Mouse (Mus musculus) heart, adult 8-10 months (tissue): Measurements from ENCODE around the gene Nms. TPM values are rescaled to one million over a fixed set of nuclear protein-coding genes. Genes with fewer than 3 reads are reported as not detected.

Experiments
- DNase-seq: peaks from one replicate; pipeline ENCODE4 v3.0.0; 2022; ENCODE audit warnings: low spot score
- total RNA-seq, 4 experiments: library from RNA; stranded (reverse); gene quantifications; 2 replicates each; pipeline ENCODE4 v1.2.4; 2022

Gene Nms
- total RNA-seq = not detected

DNA sequence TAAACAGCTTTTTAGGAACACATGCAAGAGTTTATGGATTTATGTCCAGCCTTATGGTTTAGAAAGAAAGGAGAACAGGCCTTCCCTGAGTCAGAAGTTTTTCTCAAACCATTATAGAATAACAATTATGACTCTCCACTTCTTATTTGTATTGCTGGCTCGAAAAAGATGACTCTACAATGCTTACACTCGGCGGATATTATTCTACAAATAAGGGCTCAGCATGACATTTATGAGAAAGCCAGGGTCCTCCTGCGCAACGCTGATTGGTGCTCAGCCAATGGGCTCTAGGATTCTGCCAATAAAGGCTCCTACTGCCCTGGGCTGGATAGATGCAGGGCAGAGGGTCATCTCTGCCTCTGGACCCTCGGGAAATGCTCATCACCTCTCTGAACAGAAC, at the start of gene Nms:
Gene Nms, plus strand, starts transcription at position 301 of the 400 bp plus-strand sequence.
- DNase-seq = no peak

DNA sequence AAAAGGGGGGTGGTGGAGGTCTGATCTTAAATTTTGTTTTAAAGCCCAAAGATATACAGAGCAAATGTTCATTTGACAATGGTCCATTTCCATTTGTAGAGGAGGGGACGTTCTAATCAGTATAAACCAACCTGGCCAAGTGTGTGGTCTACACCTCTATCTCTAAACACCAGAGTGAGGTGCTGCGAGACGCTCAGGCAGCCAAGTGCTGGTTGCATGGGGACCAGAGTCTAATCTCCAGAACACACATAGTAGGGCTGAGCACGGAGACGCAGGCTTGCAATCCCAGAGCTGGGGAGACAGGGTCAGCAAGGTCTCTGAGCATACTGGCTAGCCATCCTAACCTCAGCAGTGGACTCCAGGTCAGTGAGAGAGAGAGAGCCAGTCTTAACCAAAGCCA, 47.5 kb upstream of the Nms start:
- DNase-seq = no peak

DNA sequence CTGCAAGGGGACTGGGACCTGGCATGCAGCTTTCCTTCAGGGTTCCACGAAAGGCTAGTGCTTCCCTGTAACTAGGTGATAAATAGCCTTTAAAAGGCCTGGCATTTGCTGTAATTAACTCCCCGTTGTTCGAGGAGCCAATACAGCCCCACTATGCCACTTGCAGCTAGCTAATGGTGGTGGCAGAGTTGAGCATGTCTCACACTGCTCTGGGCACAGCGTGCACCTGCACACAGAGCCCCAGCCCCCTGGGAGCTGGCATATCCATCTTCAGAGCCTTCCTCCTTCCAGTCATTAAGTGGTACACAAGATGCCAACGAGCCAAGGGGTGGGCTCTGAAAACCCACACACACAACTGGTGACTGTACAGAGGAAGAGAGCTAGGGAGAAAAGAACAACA, 45.9 kb upstream of the Nms start:
- no peak for DNase-seq

DNA sequence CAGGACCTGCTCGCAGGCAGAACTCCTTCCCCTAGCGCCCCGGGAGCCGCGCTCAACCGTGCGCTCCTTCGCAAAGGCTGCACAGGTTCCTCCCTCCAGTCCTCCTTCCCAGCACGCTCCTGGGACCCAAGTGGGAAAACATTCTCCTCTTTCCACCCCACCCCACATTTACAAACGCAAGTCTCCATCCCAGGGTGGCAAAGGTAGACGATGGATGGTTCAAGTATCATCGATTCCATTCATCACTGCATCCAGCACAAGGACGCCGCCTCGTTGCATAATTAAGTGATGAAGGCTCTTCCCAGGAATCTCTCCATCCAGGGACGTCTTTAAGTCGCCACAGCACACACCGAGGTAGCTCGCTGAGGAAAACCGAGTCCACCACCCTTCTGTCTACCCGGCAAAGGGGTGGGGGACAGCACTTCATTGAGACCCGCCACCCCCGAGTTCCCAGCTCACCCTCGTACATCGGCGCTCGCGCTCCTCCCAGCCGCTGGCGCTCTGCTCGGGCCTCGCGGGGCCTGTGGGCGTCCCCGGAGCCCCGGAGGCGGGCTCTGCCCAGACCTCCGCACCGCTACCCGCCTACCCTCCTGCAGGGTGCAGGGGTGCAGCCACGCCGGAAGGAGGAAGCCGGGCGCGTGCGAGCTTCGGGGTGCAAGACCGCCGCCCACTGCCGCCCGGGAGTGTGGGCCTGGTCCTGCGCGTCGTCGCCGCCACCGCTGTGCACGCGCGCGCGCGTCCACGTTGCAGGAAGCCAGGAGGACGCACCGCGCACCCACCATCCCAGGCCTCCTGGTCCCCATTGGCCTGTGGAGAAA, 41.3 kb upstream of the Nms start, which contains the start of gene Chst10:
Gene Chst10, minus strand, starts transcription at position 731 of the 818 bp plus-strand sequence.
- DNase-seq = peak; percentile 6

DNA sequence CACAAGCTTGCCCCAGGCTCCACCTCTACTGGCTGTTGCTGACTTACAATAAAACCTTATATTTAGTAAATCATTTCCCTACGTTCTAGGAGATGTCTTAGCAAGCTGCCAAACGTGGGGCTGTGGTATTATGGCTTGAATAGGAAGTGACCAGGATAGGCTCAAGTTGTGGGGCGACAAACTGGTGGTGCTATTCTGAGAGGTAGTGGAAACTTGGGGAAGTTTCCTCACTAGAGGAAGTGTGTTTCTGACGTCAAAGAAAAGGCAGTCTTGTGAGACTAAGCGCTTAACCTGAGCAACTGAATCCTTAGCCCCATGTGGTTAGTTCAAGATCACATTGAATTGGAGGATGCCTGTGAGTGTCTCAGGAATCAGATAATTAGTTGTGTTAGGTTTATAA, 36.4 kb upstream of the Nms start:
- DNase-seq = no peak

DNA sequence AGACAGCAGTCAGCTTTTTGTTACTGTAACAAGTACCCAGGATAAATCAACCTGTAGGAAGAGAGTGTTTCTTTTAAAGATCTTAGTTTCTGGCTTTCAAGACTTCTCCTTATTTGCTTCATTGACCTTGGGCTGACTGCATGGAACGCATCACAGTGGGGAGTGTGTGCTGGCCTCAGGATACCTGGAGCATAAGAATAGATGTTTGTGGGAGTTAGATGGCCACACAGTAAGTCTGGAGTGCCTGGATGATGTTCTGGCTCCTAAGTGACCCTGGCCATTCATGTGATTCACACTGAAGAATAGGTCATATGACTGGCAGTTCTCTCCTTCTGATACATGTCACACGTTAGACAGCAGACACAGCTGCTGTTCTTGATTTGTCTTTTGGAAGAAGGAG, 35.0 kb upstream of the Nms start:
- no peak for DNase-seq

DNA sequence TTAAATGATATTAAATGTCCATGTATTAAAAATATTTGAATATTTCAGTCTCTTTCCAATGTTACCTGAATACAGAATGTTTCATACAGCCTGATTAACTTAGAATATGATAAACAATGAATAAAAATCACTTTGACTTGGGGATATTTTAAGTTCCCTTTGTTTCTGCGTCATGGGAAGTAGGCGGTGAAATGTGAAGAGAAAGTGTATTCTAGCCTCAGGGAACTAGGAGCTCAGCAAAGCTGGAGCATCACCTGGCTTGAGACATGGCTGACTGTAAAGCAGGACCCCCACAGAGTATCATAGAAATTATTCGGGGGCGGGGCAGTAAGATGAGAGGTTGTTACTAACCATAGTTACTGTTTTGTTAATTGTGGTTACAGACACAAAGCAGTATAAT, 10.0 kb upstream of the Nms start:
- DNase-seq = no peak

DNA sequence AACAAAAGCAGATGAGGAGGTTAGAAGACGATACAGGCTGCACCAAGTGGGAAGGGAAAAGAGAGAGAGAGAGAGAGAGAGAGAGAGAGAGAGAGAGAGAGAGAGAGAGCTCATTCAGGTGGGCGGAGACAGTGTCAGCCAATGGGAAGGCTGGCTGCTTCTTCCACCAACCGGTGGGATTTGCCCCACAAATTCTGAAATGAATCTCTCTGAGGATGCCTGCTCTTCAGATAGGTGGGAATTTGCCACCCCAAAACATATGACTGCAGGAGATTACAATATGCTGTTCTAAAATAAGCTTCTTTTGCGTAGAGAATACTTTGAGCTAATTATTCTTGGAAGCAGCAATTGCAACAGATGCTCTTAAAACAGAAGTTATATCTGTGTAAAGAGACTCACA, 9.5 kb upstream of the Nms start:
- no peak for DNase-seq

DNA sequence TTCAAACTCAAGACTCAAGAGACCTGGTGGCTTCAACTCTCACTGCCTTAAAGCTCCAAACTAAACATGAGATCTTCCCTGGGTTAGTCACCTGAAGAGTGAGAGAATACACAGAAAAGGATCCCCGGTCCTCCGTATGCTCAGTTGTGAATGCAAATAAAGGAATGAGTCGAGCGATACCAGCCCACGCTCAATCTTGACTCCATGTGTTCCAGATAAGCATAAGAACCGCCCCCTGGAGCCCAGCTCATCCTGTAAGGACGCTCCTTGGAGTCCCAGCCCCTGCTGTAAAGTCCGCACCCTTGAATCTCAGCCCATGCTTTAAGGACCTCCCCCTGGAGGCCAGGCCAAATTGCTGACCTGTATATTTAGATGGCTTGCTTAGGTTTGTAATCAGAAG, 8.2 kb upstream of the Nms start:
- no peak for DNase-seq

DNA sequence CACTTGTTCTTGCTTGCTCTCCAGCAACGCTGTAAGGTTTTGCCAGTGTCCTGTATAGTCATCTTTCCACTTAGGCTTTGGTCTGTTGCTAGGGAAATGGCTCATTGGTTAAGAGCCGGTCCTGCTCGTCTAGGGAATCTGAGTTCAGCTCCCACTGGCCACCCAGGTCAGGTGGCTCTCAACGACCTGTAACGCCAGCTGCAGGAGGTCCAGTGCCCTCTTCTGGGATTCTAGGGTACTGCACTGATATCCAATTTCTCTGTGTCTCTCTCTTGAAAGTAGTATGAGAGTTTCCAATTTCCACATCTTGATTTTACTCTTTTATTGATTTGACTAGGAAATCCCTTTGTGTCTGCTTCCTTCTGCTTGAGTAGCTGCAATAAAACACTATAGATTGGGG, 4.3 kb upstream of the Nms start:
- DNase-seq = no peak

DNA sequence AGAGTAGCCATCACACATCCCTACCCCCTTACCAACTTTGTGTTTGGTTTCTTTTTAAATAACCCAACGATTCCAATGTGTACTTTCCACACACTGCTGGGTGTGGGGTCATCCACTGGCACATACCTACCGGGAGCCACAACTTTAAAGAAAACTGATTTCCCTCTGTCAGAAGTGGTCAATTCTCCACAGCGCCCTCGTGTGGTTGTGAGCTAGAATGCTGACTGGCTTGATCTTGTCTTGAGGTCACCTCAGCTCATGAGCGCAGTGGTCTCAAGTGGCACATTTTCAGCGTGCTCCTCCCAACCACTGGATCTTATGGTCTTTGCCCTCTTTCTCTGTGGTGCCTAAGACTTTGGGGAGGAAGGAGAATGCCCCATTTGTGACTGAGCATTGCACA, 2.2 kb upstream of the Nms start:
- no peak for DNase-seq

DNA sequence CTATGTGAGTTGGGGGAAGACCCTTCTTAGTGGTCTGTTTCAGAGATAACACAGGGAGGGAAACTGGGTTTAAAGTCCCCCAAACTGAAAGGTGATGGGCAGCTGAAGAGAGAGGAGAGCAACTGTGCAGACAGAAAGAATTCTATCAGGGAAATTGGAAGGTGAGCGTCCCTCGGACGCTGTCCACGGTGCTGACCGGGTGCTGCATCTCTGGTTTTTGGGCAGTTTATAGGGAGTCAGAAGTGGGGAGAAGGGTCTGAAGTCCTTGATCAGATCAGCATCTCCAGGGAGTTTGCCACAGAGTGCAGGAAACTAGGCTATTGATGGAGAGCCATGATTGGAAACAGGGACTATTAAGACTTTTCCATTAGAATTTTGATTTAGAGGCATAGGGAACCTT, 659 bp downstream of the Nms start:
- no peak for DNase-seq

DNA sequence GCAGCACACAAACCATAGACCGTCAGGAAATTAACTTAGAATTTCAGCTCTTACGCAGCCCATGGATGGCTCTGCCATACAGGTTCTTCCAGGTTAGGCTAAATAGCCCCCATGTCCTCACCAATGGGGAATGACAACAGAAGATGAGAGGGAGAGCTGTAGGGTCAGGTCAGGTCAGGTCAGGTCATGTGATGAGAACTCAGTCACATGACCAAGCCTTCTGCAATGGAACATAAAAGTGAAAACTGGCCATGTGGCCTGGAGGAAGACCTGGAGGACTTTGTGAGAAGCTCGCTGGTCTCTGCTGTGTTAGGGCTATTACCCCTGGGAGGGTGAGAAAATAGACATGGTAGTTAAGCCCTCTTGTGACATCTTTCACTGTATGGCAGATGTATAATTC, 17.5 kb downstream of the Nms start:
- DNase-seq = no peak

DNA sequence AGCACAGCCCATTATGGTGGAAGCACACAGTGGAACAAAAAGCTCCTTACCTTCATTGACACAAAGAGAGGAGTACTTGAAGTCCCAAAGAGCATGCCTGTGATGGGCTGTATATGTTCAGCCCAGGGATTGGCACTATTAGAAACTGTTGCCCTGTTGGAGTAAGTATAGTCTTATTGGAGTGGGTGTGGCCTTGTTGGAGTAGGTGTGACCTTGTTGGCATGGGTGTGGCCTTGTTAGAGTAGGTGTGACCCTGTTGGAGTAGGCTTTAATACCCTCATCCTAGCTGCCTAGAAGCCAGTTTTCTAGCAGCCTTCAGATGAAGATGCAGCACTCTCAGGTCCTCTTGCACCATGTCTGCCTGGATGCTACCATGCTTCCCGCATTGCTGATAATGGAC, 30.2 kb downstream of the Nms start:
- no peak for DNase-seq

DNA sequence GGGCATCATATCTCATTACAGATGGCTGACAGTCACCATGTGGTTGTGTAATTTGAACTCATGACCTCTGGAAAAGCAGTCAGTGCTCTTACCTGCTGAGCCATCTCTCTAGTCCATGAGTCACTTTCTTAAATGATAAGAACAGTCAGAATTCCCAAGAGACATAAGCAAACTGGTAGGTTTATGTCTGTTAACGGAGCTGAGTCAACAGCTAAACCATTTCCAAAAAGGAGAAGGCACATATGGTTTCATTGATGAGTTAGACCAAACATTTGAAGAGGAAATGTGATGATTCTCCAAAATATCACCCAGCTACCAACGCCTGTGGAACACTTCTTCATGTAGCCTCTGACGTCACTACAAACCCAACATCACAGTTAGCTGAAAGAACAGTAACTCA, 32.8 kb downstream of the Nms start:
- DNase-seq = no peak

DNA sequence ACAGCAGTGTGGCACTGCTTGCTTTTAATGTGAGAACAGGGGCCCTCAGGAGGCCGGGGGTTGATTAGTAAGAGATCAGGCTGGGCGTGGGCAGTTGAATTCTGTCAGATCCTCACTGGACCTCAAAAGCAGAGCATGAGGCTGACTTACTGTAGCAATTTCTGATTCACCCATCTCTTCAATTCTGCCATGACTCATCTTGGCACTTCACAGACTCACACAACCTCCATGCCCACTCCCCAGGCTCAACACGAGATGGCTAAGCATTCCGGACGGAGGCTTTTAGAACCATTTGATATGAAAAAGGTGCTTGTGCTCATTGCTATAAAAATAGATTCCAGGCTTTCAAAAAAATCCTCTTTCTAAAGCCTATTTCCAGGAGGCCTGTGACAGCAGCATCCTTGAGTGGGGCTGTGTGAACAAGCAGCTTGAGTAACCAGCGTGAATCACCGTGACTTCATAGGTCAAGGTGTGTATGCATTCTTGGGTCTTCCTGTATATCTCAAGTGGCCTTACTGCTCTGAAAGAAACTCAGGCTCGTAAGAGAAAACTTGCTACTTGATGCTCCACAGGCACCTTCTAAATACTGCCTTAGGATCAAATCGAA, 34.1 kb downstream of the Nms start:
- DNase-seq = no peak

DNA sequence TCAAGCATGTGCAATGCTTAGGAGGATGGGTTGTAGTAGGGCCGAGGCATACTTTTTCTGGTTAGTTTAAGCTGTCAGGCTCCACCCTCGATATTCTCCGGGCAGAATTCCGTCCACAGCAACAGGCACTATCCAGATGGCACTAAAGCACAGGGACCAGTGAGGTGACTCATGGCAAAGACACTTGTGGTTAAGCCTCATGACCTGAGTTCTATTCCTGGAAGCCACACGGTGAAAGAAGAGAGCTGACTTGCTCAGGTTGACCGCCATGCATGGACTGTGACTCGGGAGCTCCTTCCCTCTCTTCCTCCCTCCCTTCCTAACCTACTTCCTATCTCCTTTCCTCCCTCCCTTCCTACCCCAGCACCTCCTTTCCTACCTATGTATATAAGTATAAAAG, 41.0 kb downstream of the Nms start:
- peak; percentile 14 for DNase-seq

DNA sequence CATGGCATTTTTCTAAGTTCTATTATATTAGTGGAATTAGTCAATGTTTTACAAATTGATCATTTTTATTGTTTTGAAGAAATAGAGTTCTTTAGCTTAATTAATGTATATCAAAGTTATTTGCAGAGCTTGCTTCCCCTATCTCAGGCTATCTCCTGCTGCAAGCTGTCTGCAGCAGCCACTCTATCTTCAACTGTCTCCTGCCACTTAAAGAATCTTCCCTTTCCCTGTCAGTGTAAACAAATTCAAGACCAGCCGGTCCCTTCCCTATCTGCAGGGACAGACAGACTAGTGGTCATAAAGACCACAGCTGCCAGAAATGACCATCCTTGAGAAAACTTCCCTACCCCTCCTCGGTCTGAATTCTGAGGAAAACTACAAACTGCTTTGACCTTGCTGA, 44.9 kb downstream of the Nms start:
- DNase-seq = no peak

DNA sequence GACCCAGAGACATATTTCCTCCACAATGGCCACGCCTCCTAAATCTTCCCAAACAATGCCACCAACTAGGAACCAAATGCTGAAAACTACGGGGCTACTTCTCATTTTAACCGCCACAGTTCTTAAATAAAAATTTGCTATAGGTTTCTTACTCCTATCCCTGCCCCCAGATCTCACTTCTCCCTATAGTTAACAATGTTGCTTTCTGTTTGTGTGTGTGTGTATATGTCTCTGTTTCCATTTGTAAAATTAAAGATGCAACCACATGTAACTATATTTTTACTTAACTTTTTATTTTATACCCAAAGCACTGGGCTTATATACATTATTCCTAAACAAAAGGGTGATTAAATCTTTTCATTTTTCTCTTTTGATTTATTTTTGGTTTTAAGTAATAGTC, 46.4 kb downstream of the Nms start, which contains the start of gene Pdcl3:
Gene Pdcl3, plus strand, starts transcription at position 301 of the 400 bp plus-strand sequence.
- no peak for DNase-seq

DNA sequence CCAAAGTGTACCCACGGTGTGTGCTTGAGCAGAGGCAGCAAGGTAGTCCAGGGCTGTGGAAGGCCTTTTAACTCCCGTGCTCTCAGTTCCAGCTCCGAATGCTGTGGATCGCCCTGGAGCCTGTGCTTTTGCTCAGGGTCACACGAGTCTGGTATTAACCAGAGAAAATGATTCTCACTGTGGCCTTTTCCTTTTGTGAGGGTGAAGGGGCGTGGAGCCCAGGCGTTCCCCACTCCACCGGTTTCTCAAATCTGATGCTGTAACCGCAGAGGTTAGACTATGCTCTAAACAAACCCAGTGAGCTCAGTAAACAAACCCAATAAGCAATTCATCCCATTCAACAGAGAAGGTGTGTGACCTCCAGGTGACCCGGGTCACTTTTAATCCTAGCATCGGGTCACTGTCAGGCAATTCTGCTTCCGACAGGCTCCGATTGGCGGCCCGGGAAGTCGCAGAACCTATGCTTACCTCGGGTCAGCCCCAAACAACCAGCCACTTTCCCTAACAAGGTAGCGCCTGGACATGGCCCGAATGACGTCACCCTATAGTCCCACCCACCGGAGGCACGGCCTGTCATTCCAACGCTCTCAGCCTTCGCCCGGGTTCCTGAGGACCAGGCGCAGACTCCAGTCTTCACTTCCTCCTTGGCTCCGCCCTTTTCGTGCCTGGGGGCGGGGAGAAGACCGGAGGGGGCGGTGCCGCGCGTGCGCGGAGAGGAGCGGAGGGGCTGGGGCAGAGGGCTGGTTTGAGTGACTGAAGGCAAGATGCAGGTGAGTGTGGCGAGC, 48.3 kb downstream of the Nms start:
- DNase-seq = peak; percentile 98

DNA sequence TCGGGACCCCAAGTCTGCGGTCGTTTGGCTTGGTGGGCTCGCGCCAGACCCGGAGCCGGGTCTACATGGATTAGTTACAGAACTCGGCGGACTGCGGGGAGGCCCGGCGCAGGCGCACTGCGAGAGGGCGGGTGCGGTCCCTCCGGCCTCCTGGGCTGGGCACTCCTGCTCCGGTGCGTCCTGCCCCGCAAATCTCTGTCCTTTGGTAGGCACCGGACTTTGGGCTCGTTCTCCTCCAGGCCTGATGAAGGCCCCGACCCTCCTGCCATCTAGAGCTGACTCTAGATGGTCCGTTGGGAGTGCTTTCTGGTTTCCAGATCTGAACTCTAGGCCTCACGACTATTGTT, 48.9 kb downstream of the Nms start:
- no peak for DNase-seq

DNA sequence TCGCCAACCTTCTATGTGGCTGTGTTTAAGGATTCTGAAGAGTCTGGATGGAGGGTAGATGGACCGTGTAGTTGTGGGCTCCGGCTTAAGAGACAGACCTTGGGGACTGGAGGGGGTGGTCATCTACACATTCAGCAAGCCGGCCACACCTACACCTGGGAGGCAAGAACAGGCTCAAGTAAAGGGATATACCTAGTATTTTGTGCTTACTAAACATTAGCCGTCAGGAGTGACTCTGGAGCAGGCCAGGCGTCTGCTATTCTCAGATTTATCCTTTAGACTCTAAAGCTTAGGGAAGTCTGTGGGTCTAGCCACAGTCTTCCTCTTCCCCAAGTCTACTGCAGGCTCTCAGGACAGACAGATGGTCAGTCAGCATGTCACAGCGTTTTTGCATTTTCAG, 49.4 kb downstream of the Nms start:
- DNase-seq = no peak

DNA sequence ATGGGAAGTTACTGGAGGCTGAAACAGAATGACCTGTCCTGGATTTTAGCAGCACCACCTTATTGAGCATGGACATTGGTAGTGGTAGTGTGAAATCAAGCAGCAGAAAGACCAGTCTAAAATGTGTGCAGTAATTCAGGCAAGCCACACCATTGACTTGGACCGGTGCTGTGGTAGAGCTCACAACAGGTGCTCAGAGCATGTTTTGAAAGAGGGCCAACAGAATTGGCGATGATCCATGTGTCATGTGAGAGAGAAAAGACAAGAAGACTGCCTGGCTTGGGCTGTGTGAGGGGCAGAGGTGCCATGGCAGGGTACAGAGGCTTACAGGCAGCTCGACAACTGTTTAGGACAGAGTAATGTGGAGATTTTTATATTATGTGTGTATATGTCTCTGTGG, 53.4 kb downstream of the Nms start:
- no peak for DNase-seq
